Mouse (Mus musculus) heart, embryonic 13.5 days (tissue): ENCODE measurements around the gene Pheta1. TPM values are rescaled to one million over a fixed set of nuclear protein-coding genes. Genes with fewer than 3 reads are reported as not detected.

Experiments used
- ATAC-seq: fragments of 200-750 bp; cut with Nextera tagmentation; 2 replicates; pipeline ENCODE4 v1.8.0; 2017; ENCODE audit warnings: moderate TSS enrichment; ENCODE audit not compliant: insufficient number of reproducible peaks, low FRiP score, low TSS enrichment; ENCODE audit errors: extremely low read depth
- H3K27ac ChIP-seq: fragments of 300-500 bp; sonication (generic); replicated peaks from 2 replicates; pipeline ENCODE4 v1.5.1; 2015; ENCODE audit warnings: moderate library complexity, mild to moderate bottlenecking, inconsistent platforms
- H3K27me3 ChIP-seq: fragments of 300-500 bp; sonication (generic); replicated peaks from 2 replicates; pipeline ENCODE4 v1.6.1; 2015; ENCODE audit warnings: mild to moderate bottlenecking, inconsistent platforms
- H3K36me3 ChIP-seq: fragments of 300-500 bp; sonication (generic); 2 replicates; pipeline ENCODE4 v1.6.1; 2015; ENCODE audit warnings: mild to moderate bottlenecking, inconsistent platforms
- H3K4me1 ChIP-seq: fragments of 300-500 bp; sonication (generic); 2 replicates; pipeline ENCODE4 v1.6.1; 2015; ENCODE audit warnings: inconsistent platforms
- H3K4me2 ChIP-seq: fragments of 300-500 bp; sonication (generic); 2 replicates; pipeline ENCODE4 v1.6.1; 2015; ENCODE audit warnings: inconsistent platforms, mild to moderate bottlenecking, moderate library complexity
- H3K4me3 ChIP-seq: fragments of 300-500 bp; sonication (generic); 2 replicates; pipeline ENCODE4 v1.5.1; 2015; ENCODE audit warnings: moderate library complexity, mild to moderate bottlenecking, inconsistent platforms
- H3K9ac ChIP-seq: fragments of 300-500 bp; sonication (generic); 2 replicates; pipeline ENCODE4 v1.6.1; 2015; ENCODE audit warnings: inconsistent platforms, mild to moderate bottlenecking, moderate library complexity
- H3K9me3 ChIP-seq: fragments of 300-500 bp; sonication (generic); 2 replicates; pipeline ENCODE4 v1.6.1; 2016; ENCODE audit warnings: inconsistent platforms
- WGBS: fragments of 180-500 bp; shearing (Covaris S2); methylation state at CpG from one replicate; pipeline ENCODE4 v1.1.7; 2015; ENCODE audit warnings: mixed read lengths; 5-methylcytosine and 5-hydroxymethylcytosine counted together
- polyA plus RNA-seq: library from polyadenylated mRNA; unstranded; fragments of >200 nt; fragmentation: Nextera tagmentation; extraction: Ambion mirVana; gene quantifications from 2 replicates; pipeline ENCODE4 v1.2.1, GENCODE M21; 2015

Gene Pheta1
- polyA plus RNA-seq, 1 experiment from 2014 or later = 17.2 TPM

DNA sequence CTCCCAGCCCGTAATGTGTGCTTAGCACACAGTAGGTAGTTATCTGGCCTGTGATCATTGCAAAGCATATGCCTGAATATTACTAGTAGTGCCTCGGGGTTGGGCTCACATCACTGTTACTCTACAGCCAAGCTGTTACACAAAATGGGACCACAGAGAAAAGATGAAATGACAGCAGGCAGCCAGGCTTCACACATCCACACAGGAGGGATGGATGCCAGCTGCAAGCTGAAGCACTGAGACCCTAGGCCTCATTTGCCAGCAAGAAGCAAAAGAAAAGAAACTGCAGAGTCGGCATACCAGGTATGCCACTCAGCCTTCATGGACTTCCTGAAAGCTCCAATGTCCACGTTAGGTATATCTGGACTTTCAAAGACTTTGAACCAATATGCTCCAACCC lies 20.9 kb upstream of the Pheta1 start:
- Histone ChIP-seq H3K9ac (no peak overlapping the region), H3K4me2 (no peak overlapping the region), H3K4me1 (peaks cover 56% of the 10 kb centered on the region), H3K36me3 (peaks cover 58% of the 10 kb centered on the region), H3K4me3 (no peak overlapping the region), H3K27me3 (peaks cover 22% of the 10 kb centered on the region), H3K27ac (no peak overlapping the region), H3K9me3 (no peaks in the 10 kb centered on the region)
- 84% methylated on average over 4 of the region's 4 CpGs for WGBS
- no peak for ATAC-seq

DNA sequence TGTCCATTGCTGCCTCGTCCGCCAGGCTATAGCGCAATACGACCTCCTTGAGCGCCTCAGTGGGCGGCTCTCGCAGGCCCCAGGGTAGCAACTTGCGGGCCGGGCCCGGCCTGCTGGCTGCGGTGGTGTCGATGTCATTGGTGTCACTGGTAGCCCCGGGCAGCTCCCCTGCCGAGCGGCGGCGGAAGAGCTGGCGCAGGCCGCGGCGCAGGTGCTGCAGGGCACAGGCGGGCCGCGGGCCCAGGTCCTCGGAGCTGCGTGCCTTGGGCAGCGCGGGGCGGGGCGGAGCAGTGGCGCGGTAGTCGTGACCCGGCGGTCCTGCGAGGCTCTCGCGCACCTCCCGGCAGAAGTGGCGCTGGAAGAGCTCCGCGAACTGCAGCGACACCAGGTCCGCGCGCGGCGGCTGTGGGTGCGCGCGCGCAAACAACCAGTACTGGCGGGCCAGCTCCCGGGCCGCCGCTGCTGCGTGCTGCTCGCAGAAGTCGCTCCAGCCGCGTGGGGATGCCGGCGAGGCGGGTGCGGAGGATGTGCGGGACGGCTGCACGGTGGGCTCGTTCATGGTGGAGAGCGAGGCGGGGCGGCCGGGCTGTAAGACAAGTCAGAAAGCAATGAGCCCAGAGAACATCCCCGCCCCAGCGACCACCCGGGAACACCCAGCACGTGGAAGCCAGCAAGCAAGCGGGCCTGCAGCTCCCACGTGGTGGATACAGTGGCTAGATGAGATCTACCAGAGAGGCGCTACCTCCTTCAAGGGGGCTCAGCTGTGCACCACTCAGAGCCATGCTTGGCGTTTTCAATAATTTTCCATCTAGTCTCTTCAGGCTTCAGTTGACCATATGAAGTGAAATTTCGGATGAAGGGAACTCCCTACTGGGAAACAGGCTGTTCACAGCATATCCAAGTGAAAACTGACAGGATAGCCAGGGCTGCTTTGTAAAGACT lies 20.0 kb upstream of the Pheta1 start:
- Histone ChIP-seq H3K27ac (no peak overlapping the region), H3K4me1 (peaks cover 55% of the 10 kb centered on the region), H3K4me3 (peak overlapping the region; percentile 50), H3K27me3 (peaks cover 22% of the 10 kb centered on the region), H3K36me3 (peaks cover 52% of the 10 kb centered on the region), H3K4me2 (peak overlapping the region; percentile 81), H3K9ac (peak overlapping the region; percentile 77), H3K9me3 (no peaks in the 10 kb centered on the region)
- no peak for ATAC-seq
- WGBS = 17% methylated on average over 82 of the region's 82 CpGs

DNA sequence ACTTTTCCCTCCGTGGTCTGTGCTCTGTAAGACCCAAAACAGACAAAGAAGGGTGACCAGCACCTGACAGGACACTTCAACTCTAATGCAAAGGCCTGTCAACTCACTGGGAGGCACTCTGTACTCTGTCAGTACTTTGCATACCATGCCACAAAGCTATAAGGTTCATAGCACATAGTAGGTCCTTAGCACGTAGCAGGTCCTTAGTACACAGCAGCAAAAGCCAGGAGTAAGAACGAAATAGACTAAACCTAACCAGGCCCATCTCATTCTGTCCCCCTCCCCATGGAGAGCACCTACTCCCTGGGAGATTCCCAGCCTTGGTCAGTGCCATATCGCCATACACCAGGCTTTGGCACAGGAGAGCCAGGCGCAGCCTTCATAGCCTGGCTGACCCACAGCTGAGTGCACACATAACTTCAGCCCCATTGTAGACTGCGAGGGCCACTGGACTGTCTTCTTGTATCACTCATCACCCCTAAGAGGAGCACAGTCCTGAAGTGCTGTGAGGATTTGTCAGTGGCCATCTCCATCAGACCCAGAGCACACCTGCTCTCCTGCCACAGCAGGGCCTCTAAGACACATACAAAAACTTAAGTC lies 17.7 kb upstream of the Pheta1 start:
- Histone ChIP-seq H3K4me2 (no peak overlapping the region), H3K36me3 (peaks cover 31% of the 10 kb centered on the region), H3K4me3 (no peak overlapping the region), H3K9me3 (no peaks in the 10 kb centered on the region), H3K9ac (no peak overlapping the region), H3K27me3 (peaks cover 22% of the 10 kb centered on the region), H3K27ac (no peak overlapping the region), H3K4me1 (peaks cover 67% of the 10 kb centered on the region)
- no peak for ATAC-seq
- 80% methylated on average over 6 of the region's 6 CpGs for WGBS

DNA sequence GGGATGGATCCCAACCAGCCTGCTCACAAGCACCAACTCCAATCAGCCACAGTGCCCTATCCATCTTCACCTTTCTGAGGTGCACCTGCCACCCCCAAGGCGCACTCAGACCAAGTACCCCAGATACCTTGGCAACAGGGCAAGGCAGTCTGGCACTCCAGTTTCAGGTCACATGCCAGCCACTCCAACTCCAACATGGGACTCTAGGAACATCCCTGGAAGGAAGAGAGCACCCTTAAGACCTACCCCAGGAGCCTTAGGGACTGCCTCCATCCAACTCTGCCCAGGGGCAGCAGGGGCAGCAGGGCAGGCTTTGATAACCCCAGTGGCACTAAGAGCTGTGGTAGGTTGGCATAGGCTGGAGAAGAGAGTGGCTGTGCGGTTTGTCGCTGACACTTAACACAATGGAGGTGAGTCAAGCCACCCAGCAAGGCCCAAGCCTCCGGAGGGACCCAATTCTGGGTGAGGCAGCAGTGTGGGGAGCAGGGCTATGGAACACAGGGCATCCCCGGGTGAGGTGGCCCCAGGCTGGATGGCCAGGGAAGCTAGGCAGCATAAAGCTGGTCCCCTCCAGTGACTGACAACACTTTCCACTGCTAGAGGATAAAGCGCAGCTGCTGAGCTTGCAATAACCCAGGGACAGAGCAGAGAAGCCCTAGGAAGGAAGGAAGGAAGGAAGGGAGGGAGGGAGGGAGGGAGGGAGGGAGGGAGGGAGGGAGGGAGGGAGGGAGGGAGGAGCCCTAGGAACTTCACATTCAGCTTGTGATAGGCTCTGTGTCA lies 16.2 kb upstream of the Pheta1 start:
- H3K27me3 ChIP-seq = peaks cover 22% of the 10 kb centered on the region
- H3K9ac ChIP-seq = peak overlapping the region; percentile 40
- ATAC-seq = no peak
- H3K4me2 ChIP-seq = peak overlapping the region; percentile 98
- 74% methylated on average over 5 of the region's 6 CpGs for WGBS
- peak overlapping the region; percentile 91; the same call in 1 of the 2 replicates for H3K27ac ChIP-seq
- no peaks in the 10 kb centered on the region for H3K9me3 ChIP-seq
- peaks cover 70% of the 10 kb centered on the region for H3K4me1 ChIP-seq
- H3K4me3 ChIP-seq = peak overlapping the region; percentile 4; the same call in 1 of the 2 replicates
- peaks cover 16% of the 10 kb centered on the region for H3K36me3 ChIP-seq

DNA sequence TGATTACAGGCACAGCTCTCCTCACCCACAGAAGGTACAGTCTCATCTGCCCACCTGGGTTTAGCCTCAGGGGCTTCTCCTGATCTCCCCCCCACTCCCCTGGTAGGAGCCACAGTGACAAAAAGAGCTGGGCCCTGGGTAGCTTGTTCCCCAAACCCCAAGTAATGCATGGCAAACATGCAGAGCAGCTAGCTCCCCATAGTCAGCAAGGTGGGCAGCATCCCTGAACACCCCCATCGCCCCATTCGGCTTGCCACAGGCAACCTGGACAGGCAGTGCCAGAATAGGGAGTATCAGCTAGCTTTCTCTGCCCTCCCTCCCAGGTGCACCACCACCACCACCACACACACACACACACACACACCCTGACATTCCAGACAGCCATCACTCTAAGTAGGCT lies 15.6 kb upstream of the Pheta1 start:
- Histone ChIP-seq H3K9ac (peak overlapping the region; percentile 69), H3K27me3 (peaks cover 19% of the 10 kb centered on the region), H3K4me1 (peaks cover 73% of the 10 kb centered on the region), H3K4me3 (peak overlapping the region; percentile 90), H3K9me3 (no peaks in the 10 kb centered on the region), H3K36me3 (peaks cover 10% of the 10 kb centered on the region), H3K4me2 (peak overlapping the region; percentile 98), H3K27ac (peak overlapping the region; percentile 91)
- ATAC-seq = no peak
- WGBS = 88% methylated on average over 2 of the region's 2 CpGs

DNA sequence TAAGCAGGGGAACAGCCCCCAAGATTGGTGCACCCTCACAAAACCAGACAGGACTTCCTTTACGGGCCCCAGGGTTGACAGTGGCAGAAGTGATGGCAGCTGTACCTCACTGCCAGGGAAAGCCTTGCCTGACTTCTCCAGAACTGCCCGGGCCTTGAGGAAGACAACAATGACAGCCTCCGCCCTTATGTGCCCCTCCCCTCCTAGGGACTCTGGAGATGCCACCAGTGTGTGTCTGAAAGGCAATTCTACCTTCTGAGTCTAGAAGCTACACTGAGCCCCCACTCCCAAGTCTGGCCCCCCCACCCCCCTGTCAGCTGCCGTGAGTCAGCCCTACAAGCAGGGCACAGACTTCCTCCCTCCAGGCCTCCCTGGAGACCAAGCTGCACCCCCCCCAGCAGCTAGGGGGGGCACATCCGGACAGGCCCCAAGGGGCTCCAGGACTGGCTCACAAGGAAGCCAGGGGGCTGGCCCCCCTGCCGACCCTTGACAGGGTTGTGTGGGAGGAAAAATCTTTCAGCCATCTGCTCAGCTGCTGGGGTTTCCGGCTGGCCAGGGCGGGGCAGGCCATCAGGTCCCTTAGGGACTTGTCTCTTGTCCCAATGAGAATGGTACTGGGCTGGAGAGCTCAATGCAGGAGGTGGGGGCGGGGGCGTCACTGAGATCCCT lies 15.1 kb upstream of the Pheta1 start:
- WGBS = 33% methylated on average over 10 of the region's 10 CpGs
- Histone ChIP-seq H3K4me2 (peak overlapping the region; percentile 98), H3K27me3 (peaks cover 13% of the 10 kb centered on the region), H3K9me3 (no peaks in the 10 kb centered on the region), H3K27ac (peak overlapping the region; percentile 91), H3K4me3 (peak overlapping the region; percentile 90), H3K9ac (peak overlapping the region; percentile 69), H3K4me1 (peaks cover 73% of the 10 kb centered on the region), H3K36me3 (peaks cover 5% of the 10 kb centered on the region; the same call in 1 of the 2 replicates)
- ATAC-seq = no peak

DNA sequence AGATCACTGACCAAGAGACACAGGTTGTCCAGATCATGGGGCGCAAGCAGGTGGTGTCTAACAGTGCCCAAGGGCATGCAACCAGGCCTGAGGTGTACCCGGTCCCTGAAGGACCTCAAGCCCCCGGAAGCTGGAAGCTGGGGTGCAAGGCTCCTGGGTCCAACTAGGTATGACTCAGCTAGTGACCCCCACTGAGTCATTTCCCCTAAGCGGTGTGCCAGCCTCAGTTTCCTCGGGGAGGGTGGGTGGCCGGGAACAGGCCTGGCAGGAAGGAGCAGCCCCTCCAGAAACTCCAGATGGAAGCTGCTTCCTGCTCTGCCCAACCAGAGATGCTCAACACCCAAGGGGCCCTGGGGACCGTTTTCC lies 14.6 kb upstream of the Pheta1 start:
- Histone ChIP-seq H3K9me3 (no peaks in the 10 kb centered on the region), H3K4me3 (peak overlapping the region; percentile 90), H3K9ac (peak overlapping the region; percentile 93), H3K36me3 (no peaks in the 10 kb centered on the region), H3K27me3 (peaks cover 12% of the 10 kb centered on the region), H3K4me1 (peaks cover 73% of the 10 kb centered on the region), H3K4me2 (peak overlapping the region; percentile 98), H3K27ac (peak overlapping the region; percentile 91)
- ATAC-seq = no peak
- 52% methylated on average over 7 of the region's 7 CpGs for WGBS

DNA sequence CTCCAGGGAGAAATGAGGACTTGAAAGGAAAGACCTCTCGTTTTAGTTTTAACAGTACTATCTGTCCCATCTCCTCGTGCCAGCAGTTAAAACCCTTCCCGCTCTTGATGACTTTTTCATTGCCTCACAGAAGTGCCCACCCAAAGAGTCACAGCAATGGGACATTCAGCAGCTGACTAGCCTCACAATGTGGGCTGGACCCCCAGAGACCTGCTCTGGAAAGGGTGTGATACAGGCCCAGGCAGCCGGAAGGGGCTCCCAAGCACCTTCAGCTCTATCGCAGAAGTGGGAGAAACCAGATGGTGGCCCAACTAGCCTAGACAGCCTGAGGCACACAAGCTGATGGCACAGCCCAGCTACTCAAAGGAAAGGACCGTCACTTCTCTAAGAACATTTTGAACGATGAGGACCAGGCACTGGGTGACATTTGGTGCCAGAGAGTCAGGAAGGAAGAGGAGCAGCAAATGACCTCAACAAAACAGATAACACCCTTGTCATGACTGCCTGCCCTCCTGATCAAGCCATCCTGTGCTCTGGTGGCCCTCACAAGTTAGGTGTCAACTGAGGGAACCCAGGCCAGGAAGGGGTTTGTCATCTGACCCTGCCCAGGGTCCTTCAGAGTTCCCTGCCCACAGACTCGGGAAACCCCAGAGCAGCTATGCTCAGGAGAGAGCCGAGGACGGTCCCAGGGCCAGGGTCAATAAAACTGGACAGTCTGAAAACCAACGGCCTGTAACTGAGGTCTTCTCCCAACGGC lies 13.6 kb upstream of the Pheta1 start:
- H3K27me3 ChIP-seq = peaks cover 2% of the 10 kb centered on the region; the same call in 1 of the 2 replicates
- H3K4me2 ChIP-seq = peak overlapping the region; percentile 98
- peak overlapping the region; percentile 90 for H3K4me3 ChIP-seq
- no peaks in the 10 kb centered on the region for H3K36me3 ChIP-seq
- WGBS = 20% methylated on average over 12 of the region's 12 CpGs
- H3K27ac ChIP-seq = peak overlapping the region; percentile 91
- H3K9me3 ChIP-seq = no peaks in the 10 kb centered on the region
- no peak for ATAC-seq
- H3K4me1 ChIP-seq = peaks cover 70% of the 10 kb centered on the region
- H3K9ac ChIP-seq = peak overlapping the region; percentile 93

DNA sequence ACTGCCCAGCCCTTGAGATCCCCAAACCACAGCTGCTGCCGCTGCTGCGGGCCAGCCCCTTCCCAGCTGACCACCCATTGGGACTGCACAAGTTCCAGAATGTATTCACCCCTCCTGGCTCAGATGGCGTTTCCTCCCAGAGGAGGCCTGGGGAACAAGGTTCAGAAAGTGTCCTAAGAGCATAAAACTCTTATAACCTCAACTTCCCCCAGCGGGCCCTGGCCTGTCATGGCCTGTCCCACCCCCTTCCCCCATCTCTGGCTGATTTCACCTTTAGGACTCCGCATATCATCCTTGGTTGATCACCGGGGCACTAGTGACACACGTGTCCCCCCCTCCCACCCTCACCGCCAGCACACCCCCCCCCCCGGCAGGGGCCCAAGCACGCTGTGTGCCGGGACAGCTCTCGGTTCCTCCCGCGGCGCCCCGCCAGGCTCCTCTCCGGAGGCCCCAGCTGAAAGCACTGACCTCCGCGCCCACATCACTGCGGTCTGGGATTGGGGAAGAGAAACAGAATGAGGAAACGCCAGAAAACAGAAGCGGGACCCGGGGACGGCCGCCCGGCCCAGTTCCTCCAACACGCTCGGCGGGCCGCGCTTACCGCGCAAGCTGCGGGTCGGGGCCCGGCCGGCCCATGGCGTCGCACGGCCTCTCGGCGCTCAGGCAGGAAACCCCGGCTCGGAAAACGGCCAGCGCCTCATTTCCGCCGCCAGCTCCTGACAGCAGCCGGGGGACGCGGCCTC lies 12.7 kb upstream of the Pheta1 start:
- H3K4me2 ChIP-seq = peak overlapping the region; percentile 98
- H3K4me1 ChIP-seq = peaks cover 69% of the 10 kb centered on the region
- H3K4me3 ChIP-seq = peak overlapping the region; percentile 90
- H3K9me3 ChIP-seq = no peaks in the 10 kb centered on the region
- WGBS = under 1% methylated on average over 50 of the region's 51 CpGs
- no peaks in the 10 kb centered on the region for H3K36me3 ChIP-seq
- H3K9ac ChIP-seq = peak overlapping the region; percentile 93
- peak overlapping the region; percentile 91 for H3K27ac ChIP-seq
- no peak for ATAC-seq
- no peaks in the 10 kb centered on the region for H3K27me3 ChIP-seq
